Mouse (Mus musculus) heart, postnatal 0 days (tissue): ENCODE measurements at regions not wholly inside any gene's neighbourhood (a gene's known extent, or its start where the extent isn't known, plus 50 kb on each side); places are given as distances from the start of the nearest gene placed in this dataset.

Source experiments
- CTCF ChIP-seq: IDR thresholded peaks from 2 replicates; pipeline ENCODE4 v1.5.1; 2016; ENCODE audit warnings: antibody characterized with exemption, control low read depth, low read depth
- EP300 ChIP-seq: IDR thresholded peaks from 2 replicates; pipeline ENCODE4 v1.6.1; 2016; ENCODE audit warnings: antibody characterized with exemption, low read depth

DNA sequence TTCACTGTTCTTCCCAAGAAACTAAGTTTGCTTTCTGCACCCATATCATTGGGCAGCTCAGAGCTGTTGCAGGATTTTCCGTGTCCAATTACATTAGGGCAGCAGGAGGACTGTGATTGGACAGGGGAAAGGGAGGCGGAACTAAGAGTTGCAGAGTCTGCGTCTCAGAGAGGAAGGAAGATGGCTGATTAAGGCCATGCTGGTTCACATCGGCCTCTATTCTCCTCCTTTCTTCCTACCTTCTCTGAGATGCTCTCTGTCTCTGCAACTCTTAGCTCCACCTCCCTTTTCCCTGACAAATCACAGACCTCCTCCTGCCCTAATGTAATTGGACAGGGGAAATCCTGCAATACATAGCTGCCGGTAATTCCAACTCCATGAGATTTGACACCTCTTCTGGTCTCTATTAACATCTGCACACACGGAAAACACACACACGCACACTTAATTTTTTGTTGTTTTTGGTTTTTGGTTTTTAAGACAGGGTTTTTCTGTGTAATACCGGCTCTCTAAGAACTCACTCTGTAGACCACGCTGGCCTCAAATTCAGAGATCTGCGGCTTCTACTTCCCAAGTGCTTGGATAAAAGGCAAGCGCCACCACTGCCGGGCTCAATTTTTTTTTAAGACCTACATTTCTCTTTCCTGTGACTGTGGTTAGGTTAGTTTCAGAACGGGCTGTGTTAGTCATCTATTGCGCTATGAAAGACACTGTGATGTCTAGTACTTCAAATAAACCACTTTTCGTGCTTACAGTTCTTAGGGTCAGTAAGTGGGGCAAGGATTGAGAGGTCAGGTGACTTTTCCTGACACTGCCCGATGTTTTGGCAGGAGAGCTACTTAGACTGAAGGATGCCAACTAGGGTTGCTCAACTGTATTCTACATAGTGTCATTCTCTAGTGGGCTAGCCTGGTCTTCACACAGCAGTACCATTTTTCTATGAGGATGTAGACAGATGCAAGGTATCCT, 628.6 kb upstream of the Gm10131 start:
- TF ChIP-seq EP300 (no peak), CTCF (no peak)
